Comparison of ENCODE assay signal across 23 mouse cellular contexts in the genomic region with DNA sequence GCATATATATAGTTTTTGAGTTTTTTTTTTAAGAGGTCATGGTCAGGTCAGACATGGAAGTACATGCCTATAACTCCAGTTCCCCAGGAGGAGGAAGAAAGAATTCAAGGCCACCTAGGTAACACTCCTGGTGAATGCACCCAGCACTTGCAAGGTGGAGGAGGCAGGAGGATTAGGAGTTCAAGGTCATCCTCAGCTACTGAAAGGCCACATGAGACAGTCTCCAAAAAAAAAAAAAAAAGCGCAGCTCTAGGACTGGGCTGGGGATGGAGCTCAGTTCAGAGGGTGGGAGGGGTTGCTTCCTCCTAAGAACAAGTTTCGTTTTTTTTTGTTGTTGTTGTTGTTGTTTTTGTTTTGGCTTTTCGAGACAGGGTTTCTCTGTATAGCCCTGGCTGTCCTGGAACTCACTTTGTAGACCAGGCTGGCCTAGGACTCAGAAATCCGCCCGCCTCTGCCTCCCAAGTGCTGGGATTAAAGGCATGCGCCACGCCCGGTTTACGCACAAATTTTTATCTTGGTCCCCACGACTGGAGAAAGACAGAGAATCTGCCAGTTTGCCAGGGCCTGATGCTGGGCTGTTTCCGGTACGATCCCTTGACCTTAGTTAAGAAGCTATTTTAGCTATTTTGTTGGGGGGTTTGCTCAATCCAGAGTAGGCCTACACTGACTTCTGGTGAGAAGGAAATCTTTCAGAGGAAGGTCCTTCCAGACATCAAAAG.
DNase-seq lines count a peak whose midpoint lies in the region; ATAC-seq and TF ChIP-seq lines count a peak whose summit lies in the region.
"Had no signal": no experiment of that assay in that cellular context is flagged by ENCODE, and none has a peak within 500 bp of the region (broad histone marks: within the 10 kb centered on the region; RNA-seq: fewer than 3 reads in every experiment).

No protein-coding gene starts in this region.

- 91% methylated on average over 12 of the region's 12 CpGs for WGBS in heart, embryonic 15.5 days
- WGBS in heart, embryonic 12.5 days, result 86% methylated on average over 12 of the region's 12 CpGs
- 81% methylated on average over 12 of the region's 12 CpGs for WGBS in liver, embryonic 11.5 days

- no peak for TF ChIP-seq CTCF in gastrocnemius, adult 2 months (IDR thresholded peaks at IDR 0.05)

- peaks cover 42% of the 10 kb centered on the region for H3K4me1 ChIP-seq in heart, embryonic 15.5 days (replicated peaks)
- peaks cover 40% of the 10 kb centered on the region for H3K4me1 ChIP-seq in heart, embryonic 12.5 days (replicated peaks)
- peaks cover 17% of the 10 kb centered on the region for H3K4me1 ChIP-seq in liver, embryonic 11.5 days (replicated peaks; ENCODE audit: control insufficient read depth, insufficient read depth, low read length)

- H3K27ac ChIP-seq in gastrocnemius, adult 2 months, result peak overlapping the region; percentile 86
- H3K27ac ChIP-seq in heart, embryonic 15.5 days, result peak overlapping the region; percentile 18; the same call in 1 of the 2 replicates
- H3K27ac ChIP-seq in heart, embryonic 12.5 days (ENCODE audit: poor library complexity, severe bottlenecking), result no peak overlapping the region
- no peak overlapping the region for H3K27ac ChIP-seq in liver, embryonic 11.5 days (ENCODE audit: low read depth, low read length)
- H3K27ac ChIP-seq: forebrain, embryonic 15.5 days; kidney, embryonic 15.5 days; limb, embryonic 12.5 days; lung, embryonic 15.5 days; midbrain, embryonic 10.5 days; midbrain, embryonic 15.5 days had no signal

- H3K27me3 ChIP-seq in heart, embryonic 15.5 days, result no peaks in the 10 kb centered on the region
- H3K27me3 ChIP-seq in heart, embryonic 12.5 days (replicated peaks), result no peaks in the 10 kb centered on the region
- H3K27me3 ChIP-seq in liver, embryonic 11.5 days (replicated peaks; ENCODE audit: control insufficient read depth, insufficient read depth, low read length), result no peaks in the 10 kb centered on the region
- H3K27me3 ChIP-seq: forebrain, embryonic 15.5 days; limb, embryonic 12.5 days; lung, embryonic 15.5 days; midbrain, embryonic 15.5 days had no signal

- ATAC-seq in heart, embryonic 15.5 days (replicated peaks; ENCODE audit: insufficient number of reproducible peaks, insufficient read depth, low FRiP score, low read depth), result no peak
- ATAC-seq in heart, embryonic 12.5 days (ENCODE audit: insufficient number of reproducible peaks, low FRiP score), result no peak
- ATAC-seq in liver, embryonic 11.5 days (replicated peaks; ENCODE audit: low FRiP score), result no peak
- ATAC-seq: forebrain, embryonic 15.5 days; hindbrain, embryonic 16.5 days; midbrain, embryonic 15.5 days had no signal

- no peak overlapping the region for H3K4me2 ChIP-seq in heart, embryonic 15.5 days
- no peak overlapping the region for H3K4me2 ChIP-seq in heart, embryonic 12.5 days
- H3K4me2 ChIP-seq in liver, embryonic 11.5 days, result no peak overlapping the region
- H3K4me2 ChIP-seq: forebrain, embryonic 15.5 days; kidney, embryonic 15.5 days; limb, embryonic 12.5 days; lung, embryonic 15.5 days; midbrain, embryonic 15.5 days had no signal

- intact Hi-C loops in gastrocnemius, adult 2 months (cut with DNase I), result loop anchor here (2.0 kb wide), 1 partner anchor 146 kb away; a partner anchor contains a TSS

- H3K4me3 ChIP-seq in gastrocnemius, adult 2 months, result no peak overlapping the region
- H3K4me3 ChIP-seq in heart, embryonic 15.5 days, result no peak overlapping the region
- H3K4me3 ChIP-seq in heart, embryonic 12.5 days, result no peak overlapping the region
- no peak overlapping the region for H3K4me3 ChIP-seq in liver, embryonic 11.5 days (ENCODE audit: low read depth, low read length)
- H3K4me3 ChIP-seq: forebrain, embryonic 15.5 days; hindbrain, embryonic 10.5 days; kidney, embryonic 15.5 days; limb, embryonic 12.5 days; lung, embryonic 15.5 days; midbrain, embryonic 10.5 days; midbrain, embryonic 15.5 days had no signal

- DNase-seq in gastrocnemius, adult 2 months, result no peak
- DNase-seq in gastrocnemius, adult 8-10 months (ENCODE audit: low spot score in 2 of 2), result no peak
- peak; percentile 84 for DNase-seq in ES-CJ7 (ENCODE audit: low read depth, low spot score)
- no peak for DNase-seq in liver, embryonic 11.5 days (ENCODE audit: low spot score)
- no peak for DNase-seq in spleen, adult 18-20 months
- DNase-seq: adrenal gland, postnatal 14 days; cerebellum, adult 11 months; cerebellum, adult 9-10 months; cerebellum, postnatal 36 days; gastrocnemius, postnatal 10 days; kidney, adult 18-20 months; kidney, postnatal 25 days had no signal

- H3K9ac ChIP-seq in heart, embryonic 15.5 days, result no peak overlapping the region
- H3K9ac ChIP-seq in heart, embryonic 12.5 days, result no peak overlapping the region
- no peak overlapping the region for H3K9ac ChIP-seq in liver, embryonic 11.5 days (ENCODE audit: low read depth, low read length)
- H3K9ac ChIP-seq: forebrain, embryonic 15.5 days; kidney, embryonic 15.5 days; limb, embryonic 12.5 days; lung, embryonic 15.5 days; midbrain, embryonic 15.5 days had no signal

- H3K36me3 ChIP-seq in heart, embryonic 15.5 days, result no peaks in the 10 kb centered on the region
- no peaks in the 10 kb centered on the region for H3K36me3 ChIP-seq in heart, embryonic 12.5 days
- H3K36me3 ChIP-seq in liver, embryonic 11.5 days (ENCODE audit: control insufficient read depth, insufficient read depth, low read length), result no peaks in the 10 kb centered on the region
- H3K36me3 ChIP-seq: forebrain, embryonic 15.5 days; G1E; hindbrain, embryonic 10.5 days; kidney, embryonic 15.5 days; limb, embryonic 12.5 days; lung, embryonic 15.5 days; midbrain, embryonic 10.5 days; midbrain, embryonic 15.5 days had no signal

- H3K9me3 ChIP-seq in heart, embryonic 15.5 days (replicated peaks), result no peaks in the 10 kb centered on the region
- no peaks in the 10 kb centered on the region for H3K9me3 ChIP-seq in heart, embryonic 12.5 days (replicated peaks)
- H3K9me3 ChIP-seq in liver, embryonic 11.5 days (ENCODE audit: control insufficient read depth, low read length), result no peaks in the 10 kb centered on the region
- H3K9me3 ChIP-seq: forebrain, embryonic 15.5 days; G1E; hindbrain, embryonic 10.5 days; kidney, embryonic 15.5 days; limb, embryonic 12.5 days; lung, embryonic 15.5 days; midbrain, embryonic 10.5 days; midbrain, embryonic 15.5 days had no signal

Comparison
In these comparisons a context has a peak if more than half of its experiments do, and no peak if none do; other contexts are left out.
1. H3K27ac ChIP-seq: peak in gastrocnemius, adult 2 months (single experiment) and heart, embryonic 15.5 days (single experiment); none in heart, embryonic 12.5 days (single experiment) and liver, embryonic 11.5 days (single experiment).